Mouse (Mus musculus) C2C12 (cell line): Measurements from ENCODE around the gene Nlk. TPM values are rescaled to one million over a fixed set of nuclear protein-coding genes. Genes with fewer than 3 reads are reported as not detected.

Experiments used
- H3K27me3 ChIP-seq: one replicate; pipeline ENCODE4 v1.6.1; 2011; ENCODE audit not compliant: control insufficient read depth, insufficient read depth, insufficient read length
- H3K36me3 ChIP-seq: one replicate; pipeline ENCODE4 v1.6.1; 2011; ENCODE audit not compliant: control insufficient read depth, insufficient read depth
- H3K4me3 ChIP-seq: one replicate; pipeline ENCODE4 v1.5.1; 2011; ENCODE audit warnings: mild to moderate bottlenecking, control low read depth; ENCODE audit not compliant: poor library complexity, insufficient read depth, severe bottlenecking
- H3K79me2 ChIP-seq: one replicate; pipeline ENCODE4 v1.6.1; 2011; ENCODE audit not compliant: control insufficient read depth, insufficient read depth
- H3K79me3 ChIP-seq: one replicate; pipeline ENCODE4 v1.6.1; 2011; ENCODE audit warnings: low read depth, control low read depth
- H3ac ChIP-seq: one replicate; pipeline ENCODE3; 2011; ENCODE audit warnings: low read depth; ENCODE audit not compliant: control insufficient read depth, insufficient read length
- CEBPB ChIP-seq: IDR thresholded peaks from one replicate; pipeline ENCODE4 v1.6.1; 2011; ENCODE audit warnings: low read depth, mild to moderate bottlenecking, control low read depth, moderate library complexity
- CTCF ChIP-seq: IDR thresholded peaks from one replicate; pipeline ENCODE4 v1.5.1; 2011; ENCODE audit not compliant: control insufficient read depth, insufficient read depth, insufficient read length
- FOSL1 ChIP-seq: IDR thresholded peaks from one replicate; pipeline ENCODE4 v1.8.0; 2011; ENCODE audit warnings: mild to moderate bottlenecking, low read length; ENCODE audit not compliant: poor library complexity, insufficient read depth, severe bottlenecking
- MAX ChIP-seq: IDR thresholded peaks from one replicate; pipeline ENCODE4 v1.6.1; 2011; ENCODE audit warnings: mild to moderate bottlenecking, control low read depth
- MYOD1 ChIP-seq: IDR thresholded peaks from one replicate; pipeline ENCODE4 v1.6.1; 2011; ENCODE audit warnings: low read depth; ENCODE audit not compliant: control insufficient read depth, insufficient read length
- MYOG ChIP-seq: IDR thresholded peaks from one replicate; pipeline ENCODE4 v1.6.1; 2011; ENCODE audit not compliant: control insufficient read depth, insufficient read length; ENCODE audit errors: extremely low read depth
- USF1 ChIP-seq: IDR thresholded peaks from one replicate; pipeline ENCODE4 v1.6.1; 2011; ENCODE audit warnings: low read depth, mild to moderate bottlenecking, control low read depth, moderate library complexity
- polyA plus RNA-seq: library from polyadenylated mRNA; unstranded; fragments of >200 nt; fragmentation: generic; extraction: Trizol; gene quantifications from one replicate; pipeline ENCODE4 v1.2.1, GENCODE M21; 2012; ENCODE audit warnings: missing spikeins

Gene Nlk
- polyA plus RNA-seq, 1 experiment: 5.9 TPM

- Histone ChIP-seq H3K79me2 (peaks cover 50% of the 10 kb centered on the region), H3K27me3 (no peaks in the 10 kb centered on the region), H3ac (no peak overlapping the region), H3K36me3 (peaks cover 56% of the 10 kb centered on the region), H3K4me3 (no peak overlapping the region), H3K79me3 (peaks cover 44% of the 10 kb centered on the region)
- TF ChIP-seq MYOG: no peak
- no peak for TF ChIP-seq CEBPB
- no peak for TF ChIP-seq MYOD1
These were observed 167.2 kb downstream of the Nlk start for GRCm38 (mm10) chr11:78530001-78530400.

GRCm38 (mm10) chr11:78528714-78529113 is 168.5 kb downstream of the Nlk start:
- TF ChIP-seq MYOG (no peak), USF1 (no peak), CEBPB (no peak), CTCF (no peak), MYOD1 (no peak), MAX (no peak), FOSL1 (no peak)
- Histone ChIP-seq H3ac (no peak overlapping the region), H3K36me3 (peaks cover 69% of the 10 kb centered on the region), H3K79me3 (peaks cover 32% of the 10 kb centered on the region), H3K27me3 (no peaks in the 10 kb centered on the region), H3K4me3 (no peak overlapping the region), H3K79me2 (peaks cover 37% of the 10 kb centered on the region)

DNA sequence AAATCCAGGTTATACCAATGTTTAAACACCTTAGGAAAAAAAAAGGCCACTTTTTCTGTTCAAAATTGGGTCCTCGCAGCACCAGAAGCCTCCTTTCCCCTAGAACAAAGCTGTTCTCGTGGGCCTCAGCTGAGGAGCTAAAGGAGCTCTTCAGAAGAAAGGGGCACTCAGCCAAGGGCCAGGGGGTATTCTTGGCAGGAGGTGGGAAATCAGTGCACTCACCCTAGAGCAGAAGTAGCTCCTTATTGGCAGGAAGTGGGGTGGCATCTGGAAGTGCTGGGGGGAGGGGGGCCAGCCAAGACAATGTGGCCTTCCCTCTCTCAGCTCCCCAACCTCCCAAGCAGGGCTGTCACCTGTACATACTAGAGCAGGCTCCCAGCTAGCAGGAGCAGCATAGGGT is 172.3 kb downstream of the Nlk start:
- H3ac ChIP-seq: no peak overlapping the region
- H3K27me3 ChIP-seq: no peaks in the 10 kb centered on the region
- TF ChIP-seq MAX: no peak
- no peak for TF ChIP-seq USF1
- no peak for TF ChIP-seq CEBPB
- no peak for TF ChIP-seq MYOG
- TF ChIP-seq CTCF: no peak
- TF ChIP-seq MYOD1: no peak
- TF ChIP-seq FOSL1: no peak
- no peaks in the 10 kb centered on the region for H3K79me2 ChIP-seq
- H3K79me3 ChIP-seq: no peaks in the 10 kb centered on the region
- H3K36me3 ChIP-seq: peaks cover 100% of the 10 kb centered on the region
- H3K4me3 ChIP-seq: no peak overlapping the region

GRCm38 (mm10) chr11:78523241-78523955 is 173.8 kb downstream of the Nlk start:
- peaks cover 100% of the 10 kb centered on the region for H3K36me3 ChIP-seq
- H3K4me3 ChIP-seq: no peak overlapping the region
- H3K79me3 ChIP-seq: no peaks in the 10 kb centered on the region
- H3K79me2 ChIP-seq: no peaks in the 10 kb centered on the region
- H3K27me3 ChIP-seq: no peaks in the 10 kb centered on the region
- peak; percentile 31 for TF ChIP-seq MYOD1
- TF ChIP-seq FOSL1: no peak
- H3ac ChIP-seq: no peak overlapping the region

- no peaks in the 10 kb centered on the region for H3K79me2 ChIP-seq
- no peaks in the 10 kb centered on the region for H3K79me3 ChIP-seq
- H3K4me3 ChIP-seq: no peak overlapping the region
- TF ChIP-seq MYOG: no peak
- no peak for TF ChIP-seq MYOD1
- TF ChIP-seq FOSL1: no peak
- TF ChIP-seq MAX: no peak
- no peak for TF ChIP-seq CEBPB
- no peak for TF ChIP-seq CTCF
- no peak overlapping the region for H3ac ChIP-seq
- H3K36me3 ChIP-seq: peaks cover 100% of the 10 kb centered on the region
- no peaks in the 10 kb centered on the region for H3K27me3 ChIP-seq
These were observed 174.6 kb downstream of the Nlk start for GRCm38 (mm10) chr11:78522481-78522997.

DNA sequence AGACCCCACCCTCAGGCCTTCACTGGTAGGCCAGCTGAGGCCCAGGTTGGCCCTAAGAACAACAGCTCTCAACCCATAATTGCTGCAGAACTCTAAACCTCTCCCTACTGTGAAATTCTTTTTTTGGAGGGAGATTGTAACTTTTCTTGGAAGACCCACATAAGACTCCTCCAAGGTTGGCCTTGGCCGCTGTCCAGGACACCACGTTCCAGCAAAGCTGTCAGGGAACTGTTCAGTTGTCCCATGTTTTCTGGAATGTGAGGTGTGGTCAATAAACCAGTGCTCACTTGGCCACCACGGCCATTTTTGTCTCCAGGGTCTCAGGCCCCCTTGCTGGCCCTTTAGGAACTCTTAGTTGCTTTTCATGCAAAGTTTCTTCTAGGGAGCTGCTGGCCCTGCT is 175.3 kb downstream of the Nlk start:
- Histone ChIP-seq H3K4me3 (no peak overlapping the region), H3K36me3 (peaks cover 97% of the 10 kb centered on the region), H3K79me3 (no peaks in the 10 kb centered on the region), H3K79me2 (no peaks in the 10 kb centered on the region), H3ac (no peak overlapping the region), H3K27me3 (no peaks in the 10 kb centered on the region)
- TF ChIP-seq MYOG (no peak), MYOD1 (no peak), FOSL1 (no peak), CEBPB (no peak), USF1 (no peak), CTCF (no peak), MAX (no peak)
